Mouse (Mus musculus) embryonic fibroblast, embryonic 13.5 days (primary cell): ENCODE results near the gene Slu7.

ENCODE experiments used
- CTCF ChIP-seq: IDR thresholded peaks from 2 replicates; pipeline ENCODE4 v1.5.1; 2011; ENCODE audit warnings: mild to moderate bottlenecking, control low read depth, low read length, moderate library complexity, borderline replicate concordance; ENCODE audit not compliant: insufficient read depth
- POLR2A ChIP-seq: IDR thresholded peaks from 2 replicates; pipeline ENCODE4 v1.6.1; 2011; ENCODE audit warnings: low read depth, mild to moderate bottlenecking, control low read depth, low read length, moderate library complexity

DNA sequence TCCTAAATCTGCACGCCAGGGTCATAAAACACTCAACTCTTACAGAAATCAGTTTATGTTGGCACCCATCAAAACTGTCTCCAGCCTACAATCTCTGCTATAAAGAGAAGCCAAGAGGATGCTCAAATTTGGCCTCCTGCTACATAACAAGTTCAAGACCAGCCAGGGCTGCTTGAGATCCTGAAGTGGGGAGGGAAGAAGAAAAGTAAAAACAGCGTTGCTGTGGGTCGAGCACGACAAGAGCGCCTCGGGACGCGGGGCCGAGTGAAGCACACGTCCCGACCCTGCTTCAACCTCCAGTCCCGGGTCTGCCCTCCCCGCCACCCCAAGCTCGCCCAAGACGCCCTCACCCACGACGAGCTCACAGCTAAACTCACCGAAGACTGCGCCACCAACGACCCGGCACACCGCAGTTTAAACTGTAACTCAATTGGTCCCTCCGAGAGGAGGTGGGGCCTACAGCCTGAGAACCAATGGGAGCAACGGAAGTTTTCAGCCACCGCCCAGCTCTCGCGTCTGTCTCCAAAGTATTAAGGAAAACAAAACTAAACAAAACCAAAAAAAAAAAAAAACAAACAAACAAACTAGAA lies 7.6 kb upstream of the Slu7 start, which contains the start of gene Pttg1:
- TF ChIP-seq POLR2A (peak; percentile 98), CTCF (no peak)
